Mouse (Mus musculus) c-Kit-positive CD71-positive TER-119-negative erythroid progenitor cells, embryonic 14.5 days (primary cell): ENCODE results near the gene Il1rl2.

ENCODE experiments used
- DNase-seq: peaks from one replicate; pipeline ENCODE4 v3.0.0-alpha.2; 2013; ENCODE audit warnings: low read depth

Gene Il1rl2

DNA sequence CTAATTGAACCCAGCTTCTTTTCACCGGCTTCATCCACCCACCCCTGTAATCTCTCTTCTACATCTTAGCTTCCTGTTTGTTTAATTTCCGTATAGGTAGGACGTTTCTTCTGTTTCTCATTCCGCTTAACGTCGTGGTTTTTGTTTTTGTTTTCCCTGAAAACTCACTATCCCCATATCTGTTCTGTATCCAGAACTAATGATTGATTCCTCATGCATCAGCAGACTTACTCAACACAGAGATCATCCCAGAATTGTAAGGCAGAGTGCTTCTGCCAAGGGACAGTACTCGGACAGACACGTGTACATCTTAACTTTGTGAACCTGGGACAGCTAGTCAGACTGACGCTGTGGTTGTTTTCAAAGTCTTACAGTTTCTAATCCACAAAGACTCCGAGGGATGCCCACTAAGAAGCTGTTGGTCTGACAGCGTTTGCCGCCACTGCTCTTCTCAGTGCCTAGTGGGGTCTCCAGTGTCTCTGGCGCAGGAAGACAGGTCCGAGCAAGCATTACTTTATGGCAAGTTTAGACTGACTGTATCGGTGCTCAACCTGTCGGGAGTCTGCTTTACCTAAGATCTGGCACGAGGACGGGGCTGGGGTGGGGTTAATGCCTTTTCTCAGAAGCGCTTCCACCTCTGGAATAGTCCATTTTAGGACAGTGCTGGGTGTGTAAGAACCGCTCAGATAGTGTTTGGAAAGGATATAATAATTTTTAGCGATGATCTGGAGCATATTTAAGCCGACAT lies 719 bp downstream of the Il1rl2 start:
- no peak for DNase-seq

DNA sequence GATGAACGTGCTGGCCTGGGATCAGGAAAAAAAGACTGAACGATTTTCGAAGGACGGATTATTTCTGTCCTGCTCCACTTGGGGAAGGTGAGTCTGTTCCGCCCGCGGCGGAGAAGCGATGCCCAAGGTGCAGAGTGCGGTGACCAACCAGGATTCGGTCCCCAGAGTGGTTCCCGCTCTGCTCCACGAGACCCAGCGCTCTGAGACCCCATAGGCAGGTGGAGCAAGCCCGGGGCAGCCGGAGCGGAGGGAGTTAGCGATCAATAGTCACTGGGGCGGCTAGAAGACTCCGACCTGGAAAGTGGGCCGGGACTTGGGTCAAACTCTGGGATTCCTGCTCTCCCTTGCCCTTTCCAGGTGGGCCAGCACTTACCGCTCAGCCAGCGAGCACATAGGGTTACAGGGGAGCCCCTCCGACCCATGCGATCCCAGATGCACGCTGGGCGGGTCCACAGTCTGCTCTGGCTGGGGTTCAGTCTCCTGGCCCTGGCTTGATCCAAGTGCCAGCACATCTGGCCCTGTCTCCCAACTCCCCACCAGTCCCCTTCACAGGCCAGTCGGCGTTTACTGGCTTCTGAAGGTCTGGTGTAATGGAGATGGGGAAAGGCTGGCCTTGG lies 1.4 kb downstream of the Il1rl2 start:
- DNase-seq, result no peak

DNA sequence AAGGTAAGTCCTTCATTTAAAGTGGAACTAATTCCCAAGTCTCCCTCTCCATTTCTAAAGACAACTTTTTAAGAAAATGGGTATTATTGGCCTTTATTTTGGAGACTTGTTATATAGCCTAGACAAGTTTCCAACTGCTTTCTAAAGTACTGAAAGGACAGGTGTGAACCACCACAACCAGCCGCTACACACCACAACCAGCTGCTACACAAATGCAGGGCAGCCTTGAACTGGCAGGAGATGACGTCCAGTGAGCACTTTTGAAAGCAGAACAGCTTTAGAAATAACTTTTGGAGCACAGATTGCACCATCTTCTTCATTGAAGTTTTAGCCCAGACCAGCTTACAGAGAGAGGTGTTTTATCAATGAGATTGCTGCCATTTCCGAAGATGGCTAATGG lies 3.2 kb downstream of the Il1rl2 start:
- DNase-seq, result no peak

DNA sequence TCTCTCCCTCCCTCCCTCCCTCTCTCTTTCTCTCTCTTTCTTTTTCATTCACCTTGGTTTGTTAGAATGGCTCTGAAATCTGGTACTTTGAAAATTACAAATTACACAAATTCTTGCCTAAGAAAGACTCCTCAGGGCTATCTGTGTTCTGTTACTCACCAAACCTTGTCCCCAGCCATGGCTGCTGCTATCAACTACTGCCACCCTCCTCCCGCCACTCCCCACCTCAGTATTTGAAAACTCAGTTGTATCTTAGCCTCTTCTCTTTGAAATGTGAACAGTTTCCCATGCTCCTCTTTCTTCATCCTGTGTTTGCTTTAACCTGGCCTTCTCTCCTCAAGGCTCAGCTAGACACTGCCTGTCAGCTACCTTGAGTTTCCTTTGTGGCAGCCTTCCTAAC lies 5.1 kb downstream of the Il1rl2 start:
- DNase-seq, result no peak

DNA sequence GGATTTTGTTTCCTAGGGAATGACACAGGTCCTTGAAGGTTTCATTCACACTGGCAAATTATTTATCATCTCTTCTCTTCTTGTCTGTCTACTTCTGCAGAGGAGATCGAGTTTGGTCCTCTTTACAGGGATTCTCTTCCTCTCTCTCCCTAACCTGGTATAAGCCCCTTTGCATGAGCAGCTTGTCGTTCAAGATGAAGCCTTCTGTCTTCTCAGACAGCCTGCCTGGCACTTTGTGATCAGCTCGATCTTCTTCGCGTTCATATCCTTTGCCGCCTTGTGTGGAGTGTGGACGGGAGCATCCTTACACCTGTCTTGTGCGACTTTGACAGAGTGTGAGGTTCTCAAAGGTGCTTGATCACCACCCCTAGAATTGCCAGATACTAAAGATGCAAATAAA lies 5.8 kb downstream of the Il1rl2 start:
- DNase-seq, result no peak

DNA sequence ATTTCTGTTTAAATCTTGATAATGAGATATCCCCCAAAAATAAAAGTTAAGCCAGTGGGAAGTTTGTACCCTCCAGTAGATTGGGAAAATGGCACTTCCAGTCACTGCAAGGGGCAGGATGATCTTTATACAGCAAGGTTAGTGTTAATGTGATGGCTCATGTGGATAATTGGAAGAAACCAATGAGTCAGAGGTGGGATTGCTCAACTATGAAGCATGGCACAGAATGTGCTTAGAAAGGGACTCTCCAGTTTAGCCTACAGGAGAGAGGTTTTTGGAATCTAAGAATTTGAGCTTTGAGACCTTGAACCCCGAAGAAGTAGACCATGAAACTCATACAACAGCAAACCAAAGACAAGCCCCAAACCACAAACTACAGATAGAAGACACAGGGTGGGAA lies 14.9 kb downstream of the Il1rl2 start:
- no peak for DNase-seq

DNA sequence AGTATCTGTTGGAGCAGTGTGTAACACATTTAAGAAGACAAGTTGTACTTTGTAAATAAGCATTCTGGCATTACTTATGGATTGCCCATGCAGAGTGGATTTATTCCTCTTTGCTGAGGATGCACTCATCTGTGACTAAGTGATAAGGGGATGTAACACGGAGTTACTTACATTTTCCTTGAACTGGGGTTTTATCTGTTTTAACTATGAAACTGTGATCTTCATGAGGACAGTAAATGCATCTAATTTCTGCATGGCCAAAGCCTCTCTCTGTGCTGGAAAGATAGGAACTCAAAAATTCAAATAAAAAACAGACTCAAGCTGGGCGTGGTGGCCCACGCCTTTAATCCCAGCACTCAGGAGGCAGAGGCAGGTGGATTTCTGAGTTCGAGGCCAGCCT lies 15.7 kb downstream of the Il1rl2 start:
- DNase-seq, result no peak

DNA sequence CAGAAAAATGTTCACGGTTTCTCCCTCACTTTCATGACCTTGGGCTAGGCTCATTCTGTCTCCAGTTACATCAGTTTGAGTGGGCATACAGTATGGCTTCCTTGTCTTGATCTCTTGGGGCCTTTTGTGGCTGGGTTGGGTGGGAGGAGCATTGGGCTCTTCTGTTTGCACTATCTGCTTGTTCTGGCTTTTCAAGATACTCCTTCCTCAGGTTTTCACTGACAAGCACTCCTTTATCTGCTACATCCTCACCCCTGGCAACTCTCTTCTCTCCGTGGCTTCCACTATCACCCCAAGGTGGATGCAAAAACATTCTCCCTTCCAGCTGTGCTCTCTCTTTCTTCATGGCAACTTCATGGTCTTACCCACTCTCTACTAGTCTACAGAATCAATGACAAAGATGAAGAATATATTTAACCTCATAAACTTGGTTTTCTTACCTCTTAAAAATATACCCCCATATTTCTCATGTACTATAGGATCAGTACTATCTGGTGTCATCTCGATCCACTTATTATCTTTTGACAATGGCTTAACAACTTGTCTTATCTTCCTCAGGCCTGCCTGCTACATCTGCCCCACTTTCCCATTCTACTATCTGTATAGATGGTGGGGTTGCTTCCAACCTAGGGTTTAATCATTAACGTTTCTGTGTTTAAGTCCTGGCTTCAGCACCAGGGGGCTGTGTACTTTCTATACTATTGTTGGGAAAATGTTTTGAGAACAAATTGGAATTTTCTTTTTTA lies 27.9 kb downstream of the Il1rl2 start:
- DNase-seq, result no peak

DNA sequence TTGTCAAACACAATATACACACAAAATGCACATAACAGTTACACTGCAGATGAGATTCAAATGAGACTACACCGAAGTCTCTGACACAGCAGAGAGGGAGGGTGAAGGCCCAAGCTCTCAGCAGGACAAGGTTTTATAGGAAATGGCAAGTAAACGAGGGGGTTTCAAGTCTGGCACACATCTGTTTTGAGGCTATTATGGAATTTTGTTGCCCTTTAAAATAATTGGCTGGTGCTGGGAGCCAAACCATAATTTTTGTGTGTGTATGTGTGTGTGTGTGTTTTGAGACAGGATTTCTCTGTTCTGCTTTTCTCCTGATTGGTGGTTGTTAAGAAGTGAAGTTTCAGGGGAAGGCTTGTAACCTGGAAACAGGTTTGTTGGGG lies 28.5 kb downstream of the Il1rl2 start:
- DNase-seq, result no peak

DNA sequence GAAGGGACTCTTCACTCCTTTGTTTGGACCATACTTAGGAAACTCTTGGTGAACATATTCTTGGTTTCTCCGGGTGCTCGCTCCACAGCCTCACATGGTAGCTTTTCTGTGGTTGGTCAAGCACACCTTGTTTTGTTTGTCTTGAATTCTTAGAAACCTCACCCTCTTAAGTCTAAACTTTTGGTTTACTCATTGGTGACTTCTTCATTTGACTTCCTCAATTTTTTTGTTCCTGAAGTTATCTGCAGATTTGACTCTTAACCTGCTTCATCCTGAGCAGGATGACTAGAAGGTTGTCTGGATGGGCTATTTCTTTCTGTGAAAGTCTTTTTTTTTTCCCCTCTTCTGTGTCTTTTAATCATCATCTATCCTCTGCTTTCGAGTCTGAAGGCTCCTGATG lies 30.3 kb downstream of the Il1rl2 start:
- no peak for DNase-seq

DNA sequence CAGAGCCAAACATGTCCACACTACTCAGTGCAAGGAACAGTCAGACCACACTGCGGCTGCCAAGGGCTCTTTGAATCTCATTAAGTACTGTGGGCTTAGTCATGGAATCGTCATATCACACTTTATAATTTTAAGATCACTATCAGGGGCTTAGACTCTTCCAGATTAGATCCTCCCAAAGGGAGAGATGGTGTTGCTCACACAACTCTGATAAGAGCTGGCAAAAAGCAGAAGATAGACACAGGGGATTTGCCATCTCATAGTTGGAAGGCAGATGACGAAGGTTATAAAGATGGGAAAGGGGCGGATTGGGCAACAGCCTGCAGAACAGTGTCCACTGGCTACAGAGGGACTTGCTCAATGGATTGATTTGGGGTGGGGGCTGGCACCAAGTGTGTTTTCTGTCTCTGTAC lies 31.0 kb downstream of the Il1rl2 start:
- no peak for DNase-seq

DNA sequence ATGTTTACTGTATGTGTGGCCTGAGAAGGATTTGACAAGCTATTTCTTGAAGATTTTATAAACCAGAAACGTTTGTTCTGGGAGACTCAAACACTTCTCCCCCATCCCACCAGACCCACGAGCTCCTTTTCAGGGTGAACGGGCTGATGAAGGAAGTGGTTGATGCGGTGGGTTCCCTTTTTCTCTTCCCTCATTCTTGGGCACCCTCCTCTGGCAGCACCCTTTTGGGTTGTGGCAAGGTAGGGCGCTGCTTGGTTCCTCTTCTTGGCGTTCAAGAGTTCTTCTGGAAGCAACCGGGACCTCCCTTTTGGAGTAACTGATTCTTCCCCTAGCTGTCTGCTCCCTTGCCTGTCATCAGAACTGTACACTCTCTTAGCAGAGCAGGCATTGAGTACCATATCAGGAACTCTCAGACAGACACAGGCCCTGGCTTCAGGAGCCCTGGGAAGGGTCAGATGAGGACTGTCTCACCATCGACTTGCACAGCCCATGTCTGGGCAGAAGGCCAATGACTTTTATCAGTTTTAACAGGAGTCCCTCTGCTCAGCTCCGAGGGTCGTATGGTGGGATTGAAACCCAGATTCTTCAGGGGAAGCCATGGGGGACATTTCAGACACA lies 31.6 kb downstream of the Il1rl2 start:
- no peak for DNase-seq

DNA sequence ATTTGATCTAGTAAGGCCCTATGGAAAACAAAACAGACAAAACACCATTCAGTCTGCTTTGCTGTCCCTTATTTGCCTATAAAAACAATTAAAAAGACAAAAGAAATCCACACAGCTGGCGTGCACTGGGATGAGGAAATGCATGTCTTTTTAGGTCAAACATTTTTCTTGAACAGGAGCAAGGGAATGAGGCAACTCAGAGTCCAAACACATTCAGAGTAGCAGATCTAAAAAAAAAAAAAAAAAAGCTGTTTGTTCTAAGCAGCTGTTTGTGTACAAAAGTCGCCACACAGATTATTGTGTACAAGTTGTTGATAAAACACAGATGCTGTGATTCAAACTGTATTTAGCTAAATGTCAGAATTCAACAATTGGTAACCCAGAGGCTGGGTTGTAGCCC lies 33.5 kb downstream of the Il1rl2 start:
- DNase-seq, result no peak

DNA sequence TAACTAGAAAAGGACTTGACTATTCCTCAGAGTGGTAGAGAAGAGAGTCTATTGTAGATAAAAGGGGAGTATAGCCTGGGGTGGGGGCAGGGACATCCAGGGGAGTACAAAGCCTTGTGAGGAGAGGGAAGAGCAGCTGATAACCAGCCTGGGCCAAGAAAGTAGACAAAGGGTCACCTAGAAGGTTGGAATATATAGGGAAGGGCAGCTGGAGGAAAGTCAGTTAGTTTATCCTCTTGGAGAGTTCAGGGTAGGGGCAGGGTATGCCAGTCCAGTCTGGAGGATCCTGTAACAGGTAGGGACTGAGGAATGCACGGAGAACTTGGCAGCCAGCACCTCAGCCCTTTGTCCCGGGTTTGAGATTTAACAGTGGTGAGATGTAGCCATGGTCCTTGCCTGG lies 33.9 kb downstream of the Il1rl2 start:
- DNase-seq, result no peak

DNA sequence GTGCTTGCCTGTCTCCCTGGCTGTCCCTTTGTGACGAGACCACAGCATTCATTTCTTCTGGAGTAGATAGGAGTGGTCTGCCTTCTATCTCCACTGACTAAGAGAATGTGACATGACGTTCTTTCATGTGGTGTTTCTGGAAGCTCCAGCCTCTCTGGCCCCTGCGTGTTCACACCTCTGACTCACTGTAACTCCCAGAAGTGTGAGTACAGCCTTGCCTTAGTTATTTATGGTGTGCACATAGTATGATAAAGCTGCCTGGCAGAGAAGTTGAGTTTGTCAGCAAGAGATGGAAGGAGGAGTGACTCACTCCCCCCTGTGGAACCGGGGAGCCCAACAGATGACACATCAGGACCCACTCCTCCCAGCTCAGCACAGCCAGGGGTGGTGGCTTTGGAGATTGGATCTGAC lies 34.4 kb downstream of the Il1rl2 start:
- DNase-seq, result peak; percentile 70

DNA sequence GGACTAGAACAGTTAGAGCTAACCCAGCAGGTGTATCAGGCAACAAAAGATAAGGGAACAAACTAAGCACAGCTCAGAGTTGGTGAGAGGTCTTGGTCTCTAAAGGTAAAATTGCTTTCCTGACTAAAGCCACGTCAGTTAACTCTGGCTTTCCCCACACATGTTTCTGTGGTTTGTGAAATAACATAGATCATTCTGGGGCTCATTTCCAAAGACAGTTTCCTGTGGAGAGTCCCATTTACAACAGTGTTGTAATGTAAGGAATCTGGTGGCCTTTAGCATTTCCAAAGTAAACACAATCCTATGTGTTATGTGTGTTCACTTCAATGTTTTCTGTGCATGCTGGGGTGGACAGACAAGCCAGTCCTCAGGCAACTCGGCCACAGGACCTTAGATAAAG lies 35.3 kb downstream of the Il1rl2 start:
- DNase-seq, result no peak

DNA sequence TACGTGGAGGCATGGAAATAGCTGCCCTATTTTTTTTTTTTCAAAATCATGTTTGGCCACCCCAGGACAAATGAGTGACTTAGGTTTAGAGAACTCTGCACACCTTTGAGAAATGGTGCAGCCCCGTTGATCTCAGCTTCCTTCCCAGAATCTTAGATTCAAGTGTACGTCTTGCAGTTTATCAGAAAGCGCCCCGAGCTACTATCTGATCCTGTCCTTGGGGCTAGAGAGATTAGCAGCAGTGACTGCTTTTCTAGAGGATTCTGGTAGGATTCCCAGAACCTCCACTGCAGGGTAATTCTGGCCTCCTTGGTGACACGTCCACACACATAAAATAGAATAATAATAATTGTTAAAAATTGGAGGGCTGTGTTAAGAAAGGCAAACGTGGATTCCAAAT lies 36.6 kb downstream of the Il1rl2 start:
- no peak for DNase-seq

DNA sequence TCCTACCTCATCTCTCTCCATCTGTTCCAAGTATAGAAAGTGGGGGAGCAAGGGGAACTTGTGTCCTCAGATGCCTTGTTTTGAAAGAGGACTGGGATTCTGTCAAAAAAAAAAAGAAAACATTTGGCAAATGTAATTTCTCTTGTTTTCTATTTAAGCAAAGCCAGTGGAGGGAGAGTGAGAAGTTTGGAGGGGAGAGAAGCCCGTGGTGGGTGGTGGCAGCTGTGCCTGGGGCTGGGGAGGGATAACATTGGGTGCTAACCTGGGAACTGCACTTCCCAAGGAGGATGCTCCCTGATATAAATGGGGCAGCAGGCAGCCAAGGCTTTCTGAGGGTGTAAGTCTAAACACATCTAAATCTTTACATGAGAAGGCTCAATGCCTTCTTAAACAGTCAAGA lies 37.2 kb downstream of the Il1rl2 start:
- DNase-seq, result no peak

DNA sequence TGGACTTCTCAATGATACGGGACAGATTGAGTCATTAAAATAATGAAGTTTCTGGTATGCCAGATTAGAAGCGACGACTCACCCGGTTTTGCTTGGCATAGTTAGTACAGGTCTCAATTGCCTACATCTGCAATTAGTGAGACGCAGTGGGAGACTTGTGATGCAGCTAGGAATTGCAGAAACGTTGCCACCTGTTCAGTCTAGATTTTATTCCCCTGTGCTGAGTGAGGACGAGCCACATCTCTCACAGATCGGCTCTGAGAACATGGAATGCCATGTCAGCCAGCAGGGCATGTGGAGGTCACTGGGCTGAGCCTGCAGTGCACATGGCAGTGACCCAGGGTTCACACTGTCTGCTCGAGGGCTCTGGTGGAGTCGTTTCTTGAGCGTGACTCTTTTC lies 38.4 kb downstream of the Il1rl2 start:
- no peak for DNase-seq

DNA sequence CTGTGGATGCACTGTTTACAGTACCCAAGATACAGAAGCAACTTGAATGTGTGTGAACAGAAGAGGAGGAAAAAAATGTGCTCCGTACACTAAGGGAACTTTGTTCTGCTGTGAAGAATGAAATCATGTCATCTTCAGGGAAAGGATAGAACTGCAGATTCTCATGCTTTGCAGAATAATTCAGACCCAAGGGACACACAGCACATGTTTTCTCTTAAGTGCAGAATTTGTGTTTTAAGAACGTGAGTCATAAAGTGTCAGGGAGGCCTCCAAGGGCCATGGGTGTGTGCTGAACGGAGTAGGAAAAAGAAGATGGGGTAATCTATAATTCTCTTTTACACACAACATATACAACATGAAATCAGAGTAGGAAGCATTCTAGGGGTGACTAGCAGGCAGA lies 48.5 kb downstream of the Il1rl2 start:
- DNase-seq, result no peak

DNA sequence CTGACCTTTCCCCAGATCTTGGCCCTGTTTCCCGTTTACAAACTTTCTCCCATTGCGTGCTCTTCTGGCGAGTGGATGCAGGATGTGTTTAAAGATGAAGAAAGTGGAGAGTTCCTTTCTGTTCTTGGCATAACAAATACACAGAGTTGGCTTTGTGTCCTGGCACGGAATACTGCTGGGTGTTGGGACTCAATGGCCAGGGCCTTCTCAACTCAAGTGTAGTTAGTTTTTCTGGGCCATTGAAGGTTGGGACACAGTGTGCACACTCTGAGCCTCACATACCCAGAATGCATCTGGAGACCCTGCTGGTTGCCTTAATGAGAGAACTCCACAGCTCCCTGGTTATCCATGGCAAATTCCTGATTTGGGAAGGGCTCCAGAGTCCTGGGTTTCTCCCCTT lies 50.7 kb downstream of the Il1rl2 start:
- no peak for DNase-seq

DNA sequence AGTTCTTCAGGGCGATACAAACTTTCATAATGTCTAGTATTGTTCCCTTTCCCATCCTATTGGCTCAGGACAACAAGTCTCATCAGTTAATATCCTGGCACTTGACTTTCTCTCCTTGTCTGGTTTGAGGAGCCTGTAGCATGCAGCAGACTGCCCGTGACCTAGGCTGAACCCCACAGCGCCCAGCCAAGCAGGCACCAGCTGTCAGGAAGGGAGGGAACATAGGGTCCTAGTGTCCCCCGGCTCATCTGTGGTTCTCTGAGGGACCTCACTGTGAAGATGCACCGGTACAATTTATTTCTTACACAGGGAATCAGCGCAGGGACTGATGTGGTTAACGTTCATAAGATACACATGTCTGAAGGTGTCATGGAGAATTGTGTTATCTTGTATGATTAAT lies 52.3 kb downstream of the Il1rl2 start:
- DNase-seq, result no peak

DNA sequence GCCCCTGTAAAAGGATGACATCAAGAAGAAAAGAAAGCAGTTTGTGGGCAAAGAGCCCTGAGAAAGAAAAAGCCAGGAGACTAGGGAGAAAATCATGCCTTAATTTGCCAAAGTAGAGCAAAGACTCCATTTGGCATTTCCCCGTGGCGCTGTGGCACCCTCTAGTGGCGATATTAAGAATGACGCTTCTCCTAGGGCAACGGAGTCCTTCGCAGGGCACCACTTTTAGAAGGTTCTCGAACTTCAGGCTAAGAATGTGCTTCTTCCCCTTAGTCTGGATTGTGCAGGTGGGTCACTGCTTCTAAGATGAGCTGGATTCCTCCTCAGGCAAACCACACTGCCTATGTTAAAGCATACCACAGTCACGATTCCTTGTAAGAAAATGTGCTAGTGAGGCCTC lies 54.4 kb downstream of the Il1rl2 start:
- DNase-seq, result peak; percentile 70
